Mouse (Mus musculus) kidney, adult 11 months (tissue): ENCODE measurements around the gene Myo1e.

Experiments
- DNase-seq: peaks from one replicate; pipeline ENCODE4 v3.0.0; 2022

Gene Myo1e

GRCm38 (mm10) chr9:70439959-70440358 lies 232.8 kb downstream of the Myo1e start:
- peak; percentile 41 for DNase-seq

- no peak for DNase-seq
Measured at GRCm38 (mm10) chr9:70449072-70449471, 241.9 kb downstream of the Myo1e start.
